Mouse (Mus musculus): ENCODE measurements around the gene Ralgps2.

- TF ChIP-seq E2F4 (IDR thresholded peaks at IDR 0.05; ENCODE audit: insufficient read depth) = no peak
- no peak for TF ChIP-seq POLR2A (IDR thresholded peaks at IDR 0.05; ENCODE audit: insufficient read length, low read depth)
- no peak for TF ChIP-seq TCF12 (IDR thresholded peaks at IDR 0.05; ENCODE audit: insufficient read depth, poor library complexity, severe bottlenecking)
- no peak for TF ChIP-seq MAX (IDR thresholded peaks at IDR 0.05; ENCODE audit: low read depth)
- no peak for TF ChIP-seq USF1 (IDR thresholded peaks at IDR 0.05; ENCODE audit: low read depth)
- no peak for TF ChIP-seq MYOG (IDR thresholded peaks at IDR 0.05; ENCODE audit: control insufficient read depth in 1 of 3, insufficient read depth in 1 of 3, insufficient read length in 2 of 3, low read depth in 2 of 3)
- no peak for TF ChIP-seq TCF3 (IDR thresholded peaks at IDR 0.05; ENCODE audit: insufficient read length, low read depth)
- TF ChIP-seq SRF (IDR thresholded peaks at IDR 0.05; ENCODE audit: control insufficient read depth, insufficient read length, low read depth) = no peak
- TF ChIP-seq CEBPB (IDR thresholded peaks at IDR 0.05; ENCODE audit: insufficient read depth, poor library complexity, severe bottlenecking) = no peak
- TF ChIP-seq POLR2AphosphoS2 (IDR thresholded peaks at IDR 0.05; ENCODE audit: insufficient read length, low read depth) = no peak
- no peak for TF ChIP-seq REST (IDR thresholded peaks at IDR 0.05; ENCODE audit: insufficient read depth, insufficient read length)
- no peak for TF ChIP-seq MYOD1 (IDR thresholded peaks at IDR 0.05; ENCODE audit: control insufficient read depth in 1 of 3, insufficient read length in 2 of 3, low read depth in 2 of 3)
Observed at GRCm38 (mm10) chr1:156954216-156954615, 14.8 kb upstream of the Ralgps2 start.
